Comparison of ENCODE assay signal across 12 mouse cellular contexts in the genomic region with DNA sequence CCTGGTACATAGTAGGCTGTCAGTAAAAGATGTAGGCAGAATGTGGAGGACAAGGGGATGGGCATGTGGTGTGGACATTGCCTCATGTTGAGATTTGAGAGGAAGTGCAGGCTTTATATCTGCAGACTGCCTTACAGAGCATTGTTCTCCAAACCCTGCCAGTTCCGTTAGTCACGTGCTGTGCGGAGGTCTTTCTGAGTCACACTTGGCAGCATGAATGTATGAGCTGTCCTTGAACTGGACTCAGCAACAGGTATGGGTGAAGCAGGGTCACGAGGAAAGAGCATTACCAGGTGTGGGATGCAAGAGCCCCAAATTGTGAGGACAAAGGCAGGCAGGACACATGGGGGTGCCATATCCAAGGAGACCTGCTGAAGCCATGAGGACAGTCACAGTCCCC.
"Had no signal": no experiment of that assay in that cellular context is flagged by ENCODE, and none has a peak within 500 bp of the region (broad histone marks: within the 10 kb centered on the region; RNA-seq: fewer than 3 reads in every experiment).

No protein-coding gene starts in this region.

- H3K4me3 ChIP-seq: kidney, embryonic 15.5 days; limb, embryonic 13.5 days; liver, embryonic 12.5 days; lung, embryonic 15.5 days; midbrain, embryonic 13.5 days; neural tube, embryonic 15.5 days had no signal

- DNase-seq: kidney, postnatal 14 days; left cerebral cortex, postnatal 4 days; lung, postnatal 14 days; thymus, postnatal 4 days had no signal

- H3K27ac ChIP-seq: kidney, embryonic 15.5 days; limb, embryonic 13.5 days; liver, embryonic 12.5 days; lung, embryonic 15.5 days; macrophage; midbrain, embryonic 13.5 days; neural tube, embryonic 15.5 days; stomach, postnatal 0 days had no signal
